Mouse (Mus musculus) hindbrain, embryonic 16.5 days (tissue): Measurements from ENCODE around the gene Armcx4. TPM values are rescaled to one million over a fixed set of nuclear protein-coding genes. Genes with fewer than 3 reads are reported as not detected.

ENCODE experiments used
- ATAC-seq: fragments of 200-750 bp; cut with Nextera tagmentation; 2 replicates; pipeline ENCODE4 v1.8.0; 2017; ENCODE audit warnings: moderate TSS enrichment, moderate library complexity
- H3K27ac ChIP-seq: fragments of 300-500 bp; sonication (generic); 2 replicates; pipeline ENCODE4 v1.5.1; 2014; ENCODE audit warnings: low read depth, mild to moderate bottlenecking, control low read depth, low read length, moderate library complexity
- H3K27me3 ChIP-seq: fragments of 300-500 bp; sonication (generic); replicated peaks from 2 replicates; pipeline ENCODE4 v1.6.1; 2014; ENCODE audit warnings: low read length; ENCODE audit not compliant: control insufficient read depth, insufficient read depth
- H3K36me3 ChIP-seq: fragments of 300-500 bp; sonication (generic); 2 replicates; pipeline ENCODE4 v1.6.1; 2014; ENCODE audit warnings: mild to moderate bottlenecking, low read length, moderate library complexity, mixed read lengths; ENCODE audit not compliant: control insufficient read depth, insufficient read depth
- H3K4me1 ChIP-seq: fragments of 300-500 bp; sonication (generic); 2 replicates; pipeline ENCODE4 v1.6.1; 2014; ENCODE audit warnings: low read depth, low read length; ENCODE audit not compliant: control insufficient read depth, insufficient read depth
- H3K4me2 ChIP-seq: fragments of 300-500 bp; sonication (generic); 2 replicates; pipeline ENCODE4 v1.6.1; 2014; ENCODE audit warnings: mild to moderate bottlenecking, low read length, control low read depth, moderate library complexity
- H3K4me3 ChIP-seq: fragments of 300-500 bp; sonication (generic); 2 replicates; pipeline ENCODE4 v1.5.1; 2014; ENCODE audit warnings: mild to moderate bottlenecking, low read length, control low read depth, moderate library complexity
- H3K9ac ChIP-seq: fragments of 300-500 bp; sonication (generic); 2 replicates; pipeline ENCODE4 v1.6.1; 2014; ENCODE audit warnings: low read depth, mild to moderate bottlenecking, control low read depth, low read length, moderate library complexity
- H3K9me3 ChIP-seq: fragments of 300-500 bp; sonication (generic); 2 replicates; pipeline ENCODE4 v1.6.1; 2014; ENCODE audit warnings: mild to moderate bottlenecking, low read length, moderate library complexity; ENCODE audit not compliant: control insufficient read depth
- WGBS: fragments of 180-500 bp; shearing (Covaris S2); extraction: QIAGEN DNeasy Blood & Tissue Kit; methylation state at CpG from one replicate; pipeline ENCODE4 v1.1.7; 2014; 5-methylcytosine and 5-hydroxymethylcytosine counted together
- polyA plus RNA-seq: library from polyadenylated mRNA; unstranded; fragments of >200 nt; fragmentation: Nextera tagmentation; extraction: Ambion mirVana; gene quantifications from 2 replicates; pipeline ENCODE4 v1.2.1, GENCODE M21; 2015

Armcx4 gene
- polyA plus RNA-seq, 1 experiment from 2014 or later, result 4.2 TPM

GRCm38 (mm10) chrX:134729778-134730177, 43.5 kb downstream of the Armcx4 start:
- Histone ChIP-seq H3K4me2 (no peak overlapping the region), H3K4me3 (no peak overlapping the region), H3K36me3 (no peaks in the 10 kb centered on the region), H3K27me3 (no peaks in the 10 kb centered on the region), H3K9ac (no peak overlapping the region), H3K9me3 (no peaks in the 10 kb centered on the region), H3K4me1 (no peaks in the 10 kb centered on the region), H3K27ac (no peak overlapping the region)
- ATAC-seq, result no peak
- 47% methylated on average over 4 of the region's 4 CpGs for WGBS

- no peak for ATAC-seq
- no peak overlapping the region for H3K9ac ChIP-seq
- 96% methylated on average over 1 of the region's 1 CpGs for WGBS
- H3K4me2 ChIP-seq, result no peak overlapping the region
- no peaks in the 10 kb centered on the region for H3K4me1 ChIP-seq
- no peak overlapping the region for H3K27ac ChIP-seq
- H3K4me3 ChIP-seq, result no peak overlapping the region
- no peaks in the 10 kb centered on the region for H3K36me3 ChIP-seq
- no peaks in the 10 kb centered on the region for H3K9me3 ChIP-seq
- H3K27me3 ChIP-seq, result no peaks in the 10 kb centered on the region; the same call in none of the 2 replicates
Observed at GRCm38 (mm10) chrX:134737796-134738195, 51.5 kb downstream of the Armcx4 start.

GRCm38 (mm10) chrX:134739160-134739559, 52.8 kb downstream of the Armcx4 start:
- Histone ChIP-seq H3K9me3 (no peaks in the 10 kb centered on the region), H3K4me2 (no peak overlapping the region), H3K36me3 (no peaks in the 10 kb centered on the region), H3K4me3 (no peak overlapping the region), H3K27ac (no peak overlapping the region), H3K9ac (no peak overlapping the region), H3K4me1 (no peaks in the 10 kb centered on the region), H3K27me3 (no peaks in the 10 kb centered on the region; the same call in none of the 2 replicates)
- WGBS, result 74% methylated on average over 4 of the region's 4 CpGs
- ATAC-seq, result no peak

GRCm38 (mm10) chrX:134741862-134742261, 55.5 kb downstream of the Armcx4 start:
- Histone ChIP-seq H3K36me3 (no peaks in the 10 kb centered on the region), H3K27me3 (no peaks in the 10 kb centered on the region; the same call in 1 of the 2 replicates), H3K27ac (no peak overlapping the region), H3K4me3 (no peak overlapping the region), H3K9ac (no peak overlapping the region), H3K4me2 (no peak overlapping the region), H3K4me1 (no peaks in the 10 kb centered on the region), H3K9me3 (no peaks in the 10 kb centered on the region)
- 74% methylated on average over 5 of the region's 5 CpGs for WGBS
- no peak for ATAC-seq

Other genes starting within 250 kb of the Armcx4 start
- gene Taf7l, start 210.0 kb upstream of the Armcx4 start, polyA plus RNA-seq, result 0.08 and 0.21 TPM in 2 replicates
- 48.0 and 53.0 TPM in 2 replicates for gene Timm8a1, start 144.7 kb upstream of the Armcx4 start, polyA plus RNA-seq
- gene Btk, start 102.9 kb upstream of the Armcx4 start, polyA plus RNA-seq, result 0.48 and 0.51 TPM in 2 replicates
- 142 and 149 TPM in 2 replicates for gene Rpl36a, start 100.9 kb upstream of the Armcx4 start, polyA plus RNA-seq
- 3.9 and 4.7 TPM in 2 replicates for gene Gla, start 85.4 kb upstream of the Armcx4 start, polyA plus RNA-seq
- 140 and 141 TPM in 2 replicates for gene Hnrnph2, start 85.3 kb upstream of the Armcx4 start, polyA plus RNA-seq
- gene Armcx1, start 31.4 kb downstream of the Armcx4 start, polyA plus RNA-seq, result 105 and 112 TPM in 2 replicates
- gene Armcx6, start 64.9 kb downstream of the Armcx4 start, polyA plus RNA-seq, result 48.2 and 50.2 TPM in 2 replicates
- gene Armcx3, start 70.1 kb downstream of the Armcx4 start, polyA plus RNA-seq, result 99.4 and 110 TPM in 2 replicates
- 83.0 and 90.8 TPM in 2 replicates for gene Armcx2, start 122.7 kb downstream of the Armcx4 start, polyA plus RNA-seq